Mouse (Mus musculus): ENCODE results near the gene Tuba1b. TPM values are rescaled to one million over a fixed set of nuclear protein-coding genes. Genes with fewer than 3 reads are reported as not detected.

The Tuba1b gene
- polyA plus RNA-seq, 1 experiment from 2014 or later = 1,607 TPM

GRCm38 (mm10) chr15:98917091-98917490 lies 17.3 kb downstream of the Tuba1b start:
- peak overlapping the region; percentile 96 for H3K27ac ChIP-seq
- H3K27me3 ChIP-seq = no peaks in the 10 kb centered on the region
- peak overlapping the region; percentile 66 for H3K4me2 ChIP-seq
- ATAC-seq = no peak
- WGBS = 0% methylated on average over 14 of the region's 14 CpGs
- peaks cover 29% of the 10 kb centered on the region for H3K4me1 ChIP-seq
- H3K9me3 ChIP-seq (replicated peaks) = no peaks in the 10 kb centered on the region
- H3K9ac ChIP-seq = peak overlapping the region; percentile 85
- peak overlapping the region; percentile 89 for H3K4me3 ChIP-seq
- H3K36me3 ChIP-seq (ENCODE audit: poor library complexity, severe bottlenecking) = peaks cover 33% of the 10 kb centered on the region

- H3K4me1 ChIP-seq = peaks cover 29% of the 10 kb centered on the region
- no peaks in the 10 kb centered on the region for H3K9me3 ChIP-seq (replicated peaks)
- H3K9ac ChIP-seq = peak overlapping the region; percentile 85
- peak overlapping the region; percentile 89 for H3K4me3 ChIP-seq
- H3K27ac ChIP-seq = no peak overlapping the region
- 90% methylated on average over 4 of the region's 4 CpGs for WGBS
- no peak for ATAC-seq
- peaks cover 44% of the 10 kb centered on the region for H3K36me3 ChIP-seq (ENCODE audit: poor library complexity, severe bottlenecking)
- peak overlapping the region; percentile 66 for H3K4me2 ChIP-seq
- H3K27me3 ChIP-seq = no peaks in the 10 kb centered on the region
Observed at GRCm38 (mm10) chr15:98916016-98916415, 18.3 kb downstream of the Tuba1b start.

GRCm38 (mm10) chr15:98914903-98915302 lies 19.5 kb downstream of the Tuba1b start:
- 0 out of 2 replicates have a peak overlapping the region, but pooled peaks have one; percentile 66 for H3K4me2 ChIP-seq
- H3K36me3 ChIP-seq (ENCODE audit: poor library complexity, severe bottlenecking) = peaks cover 55% of the 10 kb centered on the region
- H3K27me3 ChIP-seq = no peaks in the 10 kb centered on the region
- no peaks in the 10 kb centered on the region for H3K9me3 ChIP-seq (replicated peaks)
- no peak overlapping the region for H3K27ac ChIP-seq
- H3K9ac ChIP-seq = no peak overlapping the region
- H3K4me3 ChIP-seq = no peak overlapping the region
- ATAC-seq = no peak
- H3K4me1 ChIP-seq = peaks cover 29% of the 10 kb centered on the region
- WGBS = 94% methylated on average over 6 of the region's 6 CpGs

- Histone ChIP-seq H3K4me2 (no peak overlapping the region), H3K4me1 (no peaks in the 10 kb centered on the region), H3K36me3 (ENCODE audit: poor library complexity, severe bottlenecking) (peaks cover 65% of the 10 kb centered on the region), H3K9ac (no peak overlapping the region), H3K4me3 (no peak overlapping the region), H3K9me3 (replicated peaks) (no peaks in the 10 kb centered on the region), H3K27me3 (peaks cover 12% of the 10 kb centered on the region), H3K27ac (no peak overlapping the region)
- no peak for ATAC-seq
- 28% methylated on average over 10 of the region's 10 CpGs for WGBS
Observed at GRCm38 (mm10) chr15:98904692-98905091, 29.7 kb downstream of the Tuba1b start.

GRCm38 (mm10) chr15:98902600-98902999 lies 31.8 kb downstream of the Tuba1b start:
- Histone ChIP-seq H3K9me3 (replicated peaks) (no peaks in the 10 kb centered on the region), H3K9ac (no peak overlapping the region), H3K36me3 (ENCODE audit: poor library complexity, severe bottlenecking) (peaks cover 44% of the 10 kb centered on the region), H3K4me3 (no peak overlapping the region), H3K27me3 (peaks cover 33% of the 10 kb centered on the region), H3K27ac (no peak overlapping the region), H3K4me2 (no peak overlapping the region), H3K4me1 (peaks cover 10% of the 10 kb centered on the region)
- 89% methylated on average over 2 of the region's 2 CpGs for WGBS
- ATAC-seq = no peak

- peaks cover 44% of the 10 kb centered on the region for H3K27me3 ChIP-seq
- no peak overlapping the region for H3K4me3 ChIP-seq
- no peak overlapping the region for H3K4me2 ChIP-seq
- no peak overlapping the region for H3K27ac ChIP-seq
- peaks cover 34% of the 10 kb centered on the region for H3K36me3 ChIP-seq (ENCODE audit: poor library complexity, severe bottlenecking)
- 68% methylated on average over 1 of the region's 1 CpGs for WGBS
- no peaks in the 10 kb centered on the region for H3K9me3 ChIP-seq (replicated peaks)
- no peak overlapping the region for H3K9ac ChIP-seq
- peaks cover 12% of the 10 kb centered on the region for H3K4me1 ChIP-seq
- ATAC-seq = no peak
Observed at GRCm38 (mm10) chr15:98901530-98901929, 32.8 kb downstream of the Tuba1b start.

GRCm38 (mm10) chr15:98897928-98898800 lies 36.2 kb downstream of the Tuba1b start, which contains the start of gene Dhh:
TSS of gene Dhh (minus strand) at chr15:98898540.
- WGBS = under 1% methylated on average over 41 of the region's 41 CpGs
- Histone ChIP-seq H3K4me2 (peak within 1 kb of the TSS; percentile 50), H3K4me3 (peak within 1 kb of the TSS; percentile 26), H3K36me3 (ENCODE audit: poor library complexity, severe bottlenecking) (peaks cover 2% of the 10 kb centered on the region), H3K9ac (0 out of 2 replicates have a peak within 1 kb of the TSS, but pooled peaks have one; percentile 37), H3K27ac (no peak within 1 kb of the TSS), H3K4me1 (peaks cover 39% of the 10 kb centered on the region), H3K27me3 (peaks cover 78% of the 10 kb centered on the region), H3K9me3 (replicated peaks) (no peaks in the 10 kb centered on the region)
- ATAC-seq = 0 out of 2 replicates have a peak, but pooled peaks have one; percentile 38

GRCm38 (mm10) chr15:98897495-98897894 lies 36.9 kb downstream of the Tuba1b start:
- 2% methylated on average over 10 of the region's 10 CpGs for WGBS
- Histone ChIP-seq H3K4me1 (peaks cover 39% of the 10 kb centered on the region), H3K27me3 (peaks cover 84% of the 10 kb centered on the region), H3K36me3 (ENCODE audit: poor library complexity, severe bottlenecking) (no peaks in the 10 kb centered on the region), H3K4me3 (peak overlapping the region; percentile 26), H3K4me2 (peak overlapping the region; percentile 50), H3K27ac (no peak overlapping the region), H3K9me3 (replicated peaks) (no peaks in the 10 kb centered on the region), H3K9ac (0 out of 2 replicates have a peak overlapping the region, but pooled peaks have one; percentile 37)
- ATAC-seq = no peak

GRCm38 (mm10) chr15:98895635-98896589 lies 38.5 kb downstream of the Tuba1b start:
- H3K27me3 ChIP-seq = peaks cover 96% of the 10 kb centered on the region
- ATAC-seq = no peak
- H3K4me3 ChIP-seq = peak overlapping the region; percentile 48
- 3% methylated on average over 39 of the region's 41 CpGs for WGBS
- no peak overlapping the region for H3K27ac ChIP-seq
- peak overlapping the region; percentile 90 for H3K4me2 ChIP-seq
- no peaks in the 10 kb centered on the region for H3K36me3 ChIP-seq (ENCODE audit: poor library complexity, severe bottlenecking)
- H3K4me1 ChIP-seq = peaks cover 39% of the 10 kb centered on the region
- peak overlapping the region; percentile 51 for H3K9ac ChIP-seq
- no peaks in the 10 kb centered on the region for H3K9me3 ChIP-seq (replicated peaks)

GRCm38 (mm10) chr15:98894746-98895634 lies 39.4 kb downstream of the Tuba1b start:
- WGBS = 3% methylated on average over 38 of the region's 38 CpGs
- Histone ChIP-seq H3K36me3 (ENCODE audit: poor library complexity, severe bottlenecking) (no peaks in the 10 kb centered on the region), H3K4me1 (peaks cover 39% of the 10 kb centered on the region), H3K4me2 (peak overlapping the region; percentile 90), H3K27me3 (peaks cover 90% of the 10 kb centered on the region), H3K9ac (peak overlapping the region; percentile 57), H3K9me3 (replicated peaks) (no peaks in the 10 kb centered on the region), H3K27ac (no peak overlapping the region), H3K4me3 (peak overlapping the region; percentile 48)
- ATAC-seq = no peak
